Mouse (Mus musculus) left cerebral cortex, postnatal 36 days (tissue): ENCODE data around the gene Gdpgp1. TPM values are rescaled to one million over a fixed set of nuclear protein-coding genes. Genes with fewer than 3 reads are reported as not detected.
A peak's percentile ranks its signal among the peaks of the same experiment; 100 is the strongest.

ENCODE experiments used
- DNase-seq, 2 experiments: peaks; one replicate each; pipeline ENCODE4 v3.0.0; 2021 to 2022; ENCODE audit warnings: low spot score in 2 of 2, mixed read lengths in 1 of 2
- intact Hi-C: fragments of 180-260 bp; cut with DNase I; formaldehyde crosslinking; loops from one replicate; pipeline ENCODE4 v1.15.1; 2025
- total RNA-seq, 2 experiments: library from RNA; stranded (reverse); gene quantifications; 2 replicates each; pipeline ENCODE4 v1.2.3; 2021

The Gdpgp1 gene
- total RNA-seq, 2 experiments from 2014 or later, result 6.0 to 6.6 TPM

DNA sequence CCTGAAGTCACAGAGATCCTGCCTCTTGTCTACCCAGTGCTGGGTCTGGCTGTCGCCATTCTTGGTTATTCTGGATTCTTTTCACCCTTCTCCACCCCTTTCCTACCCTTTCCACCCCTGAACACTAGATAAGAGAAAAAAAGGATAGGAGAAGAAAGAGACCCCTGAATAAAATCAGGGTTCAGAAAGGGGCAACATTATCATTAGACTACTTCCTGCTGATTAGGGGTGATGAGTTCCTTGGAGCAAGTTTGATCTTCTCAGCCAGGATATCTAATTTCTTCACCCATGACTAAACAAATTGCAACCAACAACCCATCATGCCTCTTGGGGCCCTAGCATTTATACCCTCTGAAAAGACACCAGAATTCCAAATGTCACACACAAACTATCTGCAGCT, 35.1 kb downstream of the Gdpgp1 start:
- intact Hi-C loops, result no loop called here
- no peak for DNase-seq

DNA sequence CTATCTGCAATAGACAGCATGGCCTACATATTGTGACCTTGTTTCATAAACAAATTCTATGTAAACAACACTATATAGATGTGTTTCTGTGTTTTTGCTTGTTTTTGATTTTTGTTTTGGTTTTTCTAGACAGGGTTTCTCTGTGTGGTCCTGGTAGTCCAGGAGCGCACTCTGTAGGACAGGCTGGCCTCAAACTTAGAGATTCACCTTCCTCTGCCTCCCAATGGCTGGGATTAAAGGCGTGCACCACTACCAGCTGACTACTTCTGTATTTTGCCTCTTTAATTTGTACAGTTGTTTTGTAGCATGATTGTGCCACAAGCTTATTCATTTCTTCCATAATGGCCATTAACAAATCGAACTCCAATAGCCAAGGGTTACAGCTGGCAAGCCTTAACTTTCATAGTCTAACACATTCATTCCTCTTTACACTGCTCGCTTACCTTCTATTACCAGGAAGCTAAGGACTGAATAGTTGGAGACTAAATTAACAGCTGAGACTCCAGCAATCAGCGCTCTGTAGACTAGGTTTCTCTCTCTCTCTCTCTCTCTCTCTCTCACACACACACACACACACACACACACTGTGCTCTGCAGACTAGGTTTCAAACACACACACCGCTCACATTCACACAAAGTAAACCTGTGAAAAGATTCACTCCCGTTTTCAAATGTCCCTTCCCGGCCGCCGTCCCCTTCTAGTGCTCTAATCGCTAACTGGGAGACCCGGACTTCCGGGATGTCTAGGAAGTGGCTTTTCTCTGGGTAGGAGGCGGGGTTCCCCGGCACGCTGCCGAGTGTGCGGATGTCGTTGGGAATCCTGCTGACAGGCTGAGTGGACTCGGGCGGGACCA, 36.5 kb downstream of the Gdpgp1 start, which contains the start of gene Vps33b:
Gene Vps33b, plus strand, starts transcription at position 753 of the 854 bp plus-strand sequence.
- intact Hi-C loops, result no loop called here
- DNase-seq, result peak; percentile 94 to 97

DNA sequence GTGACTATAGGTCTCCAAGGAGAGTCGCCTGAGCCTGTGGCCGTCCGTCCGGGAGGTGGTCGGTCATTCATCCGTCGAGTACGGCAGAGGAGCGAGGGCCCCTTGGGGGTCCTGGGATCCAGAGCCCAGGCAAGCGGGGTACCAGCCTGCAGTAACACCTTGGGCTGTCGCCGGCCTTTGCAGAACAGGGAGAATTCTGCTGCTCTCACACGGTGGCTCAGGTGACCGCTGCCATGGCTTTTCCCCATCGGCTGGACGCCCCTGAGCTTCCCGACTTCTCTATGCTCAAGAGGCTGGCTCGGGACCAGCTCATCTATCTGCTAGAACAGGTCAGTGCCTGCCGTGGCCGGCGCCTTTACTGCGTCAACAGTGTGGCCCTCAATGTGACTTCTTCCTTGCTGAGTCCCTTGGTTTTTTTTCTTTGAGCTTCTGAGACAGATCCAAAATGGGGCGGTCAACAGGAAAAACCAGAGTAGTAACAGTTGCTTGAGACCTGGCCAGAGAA, 37.1 kb downstream of the Gdpgp1 start:
- intact Hi-C loops, result no loop called here
- DNase-seq, result no peak

DNA sequence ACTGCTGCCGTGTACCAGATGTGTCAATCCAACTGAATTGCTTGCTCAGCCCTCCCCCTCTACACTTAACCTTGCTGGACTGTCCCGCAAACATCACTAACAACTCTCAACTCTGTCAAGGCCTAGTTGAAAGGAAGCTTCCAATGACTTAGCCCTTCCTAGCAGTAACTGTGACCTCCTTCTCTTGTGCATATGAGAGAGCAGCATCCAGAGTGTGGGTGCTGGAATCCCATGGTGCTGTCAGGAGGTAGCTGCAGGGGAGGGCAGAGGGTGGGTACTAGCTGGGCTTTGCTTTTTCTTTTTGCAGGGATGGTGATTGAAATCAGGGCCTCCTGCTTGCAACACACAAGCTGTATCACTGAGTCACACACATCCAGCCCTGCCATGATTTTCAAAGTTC, 40.8 kb downstream of the Gdpgp1 start:
- no peak for DNase-seq
- intact Hi-C loops, result no loop called here

DNA sequence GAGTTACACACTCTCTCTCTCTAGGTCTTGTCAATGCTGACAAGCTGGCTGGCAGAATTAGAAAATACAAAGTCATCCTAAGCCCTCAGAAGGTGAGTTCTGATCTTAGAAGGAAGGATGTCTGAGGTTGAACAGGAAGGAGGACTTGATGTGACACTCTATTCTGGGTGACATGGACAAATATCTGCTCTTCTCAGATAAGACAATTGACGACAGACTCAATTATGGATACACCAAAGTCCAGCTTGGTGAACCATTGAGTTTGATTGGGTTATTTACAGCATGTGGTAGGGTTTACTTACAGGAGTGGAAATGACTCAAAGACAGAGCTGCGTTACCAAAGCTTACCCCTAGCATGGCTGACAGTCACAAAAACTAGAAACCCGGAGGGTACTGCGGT, 43.7 kb downstream of the Gdpgp1 start:
- DNase-seq, result no peak
- intact Hi-C loops, result no loop called here

DNA sequence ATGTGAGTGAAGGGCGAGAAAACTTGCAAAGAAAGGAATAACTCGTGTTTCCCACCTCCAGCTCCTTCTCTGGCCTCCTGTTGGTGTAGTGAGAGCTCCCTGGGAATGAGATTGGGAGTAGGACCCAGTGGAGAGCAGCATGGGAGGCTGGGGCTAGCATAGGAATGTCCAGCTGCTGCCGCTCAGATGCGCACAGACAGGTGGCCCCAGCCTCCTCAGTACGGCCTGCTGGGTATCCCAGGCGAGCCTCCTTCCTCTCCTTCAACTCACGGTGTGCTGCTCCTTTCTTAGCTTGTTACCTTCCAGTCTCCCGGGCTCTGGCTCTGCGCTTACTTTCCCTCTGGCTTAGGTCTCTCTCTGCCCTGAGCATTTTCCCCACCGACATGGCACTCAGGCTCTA, 47.4 kb downstream of the Gdpgp1 start:
- intact Hi-C loops, result no loop called here
- DNase-seq, result no peak

DNA sequence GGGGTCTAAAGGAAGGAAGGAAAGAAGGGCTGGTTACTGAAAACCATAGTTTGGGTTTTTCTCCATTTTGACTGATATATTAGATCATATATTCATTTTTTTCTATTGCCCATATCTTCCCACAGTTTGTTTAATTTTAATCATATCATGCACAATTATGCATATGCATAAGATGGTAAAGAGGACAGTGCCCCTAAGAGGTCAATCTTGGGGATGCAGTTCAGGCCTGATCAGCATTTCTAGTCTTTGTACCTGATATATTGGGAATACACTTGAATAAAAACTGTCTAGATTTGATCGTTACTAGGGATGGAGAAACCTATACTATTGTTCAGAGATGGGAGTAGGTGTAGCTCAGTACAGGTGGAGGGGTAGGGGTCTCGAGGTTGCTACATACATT, 48.3 kb downstream of the Gdpgp1 start:
- DNase-seq, result no peak
- intact Hi-C loops, result no loop called here

DNA sequence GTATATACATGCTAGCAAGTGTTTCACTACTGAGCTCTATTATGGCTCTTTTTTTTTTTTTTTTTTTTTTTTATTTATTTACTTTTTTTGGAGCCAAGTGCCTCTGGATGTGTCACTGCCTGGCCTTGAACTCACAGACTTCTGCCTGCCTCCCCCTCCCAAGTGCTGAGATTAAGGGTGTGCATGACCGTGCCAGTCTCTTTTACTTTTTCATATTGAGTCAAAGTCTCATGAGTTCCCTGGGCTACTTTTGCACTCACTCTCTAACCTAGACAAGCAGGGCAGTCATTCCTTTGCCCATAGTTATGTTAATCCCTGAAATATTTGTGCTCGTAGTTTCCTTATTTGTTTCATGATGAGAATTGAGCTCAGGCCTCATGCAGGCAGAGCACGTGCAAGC, 49.0 kb downstream of the Gdpgp1 start:
- intact Hi-C loops, result no loop called here
- DNase-seq, result no peak

DNA sequence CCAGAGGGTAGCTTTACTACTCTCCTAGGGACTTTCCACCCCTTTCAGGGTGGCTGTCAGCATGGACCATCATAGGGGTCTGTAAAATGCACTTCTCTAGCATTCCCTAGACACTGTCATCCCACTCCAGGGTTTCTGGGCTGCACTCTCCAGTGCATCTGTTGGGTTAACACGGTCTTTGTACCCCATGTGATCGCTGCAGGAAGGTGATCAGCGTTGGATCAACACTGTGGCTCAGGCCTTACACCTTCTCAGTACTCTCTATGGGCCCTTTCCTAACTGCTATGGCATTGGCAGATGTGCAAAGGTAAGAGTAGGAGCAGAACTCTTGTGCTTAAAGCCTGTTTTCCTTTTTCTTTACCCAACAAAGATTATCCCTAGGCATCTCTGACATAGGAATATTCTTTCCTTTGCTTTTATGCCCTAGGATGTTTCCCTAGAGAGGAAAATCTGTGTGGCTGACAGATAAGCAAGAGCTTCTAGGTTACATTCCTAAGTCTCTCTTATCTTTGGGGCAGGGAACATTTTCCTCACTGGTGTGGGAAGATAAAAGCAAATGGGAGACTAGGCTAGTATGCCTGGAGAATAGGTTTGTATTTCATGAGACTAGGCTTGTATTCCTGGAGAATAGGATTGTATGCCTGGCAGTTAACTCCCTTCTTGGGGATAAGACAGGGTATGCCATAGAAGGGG, 50.7 kb downstream of the Gdpgp1 start:
- no peak for DNase-seq
- intact Hi-C loops, result no loop called here

DNA sequence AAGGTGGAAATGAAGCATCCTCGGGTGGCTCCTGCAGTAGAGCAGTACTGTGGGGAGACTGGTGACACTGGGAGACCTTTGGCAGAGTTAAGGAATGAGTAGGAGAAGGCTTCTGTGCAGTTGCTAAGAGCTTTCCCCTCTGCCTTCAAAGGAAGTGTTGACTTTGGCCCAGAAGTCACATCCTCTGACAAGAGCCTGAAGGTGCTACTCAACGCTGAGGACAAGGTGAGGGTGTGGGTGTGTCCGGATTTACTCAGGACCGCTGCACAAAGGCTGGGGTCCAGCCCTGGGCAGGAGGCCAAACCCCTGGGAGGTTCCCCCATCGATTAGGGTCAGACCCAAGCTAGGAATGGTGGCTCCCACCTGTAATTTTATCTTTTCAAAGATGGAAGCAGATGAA, 51.7 kb downstream of the Gdpgp1 start:
- intact Hi-C loops, result no loop called here
- no peak for DNase-seq

DNA sequence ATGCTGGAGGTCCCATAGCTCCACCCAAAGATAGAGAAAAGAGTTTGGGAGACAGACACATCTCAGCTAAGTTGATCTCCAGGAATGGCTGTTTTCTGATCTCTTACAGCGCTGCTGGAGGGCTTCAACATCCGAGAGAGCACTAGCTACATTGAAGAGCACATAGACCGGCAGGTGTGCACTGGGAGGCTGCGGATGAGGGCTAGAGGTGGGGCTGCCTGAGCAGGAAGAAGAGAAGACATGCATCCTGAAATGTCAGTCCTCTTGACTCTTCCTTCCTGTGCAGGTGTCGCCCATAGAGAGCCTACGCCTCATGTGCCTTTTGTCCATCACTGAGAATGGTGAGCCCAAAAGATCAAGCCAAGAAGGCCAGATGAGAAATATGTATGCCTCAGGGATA, 53.1 kb downstream of the Gdpgp1 start:
- DNase-seq, result no peak
- intact Hi-C loops, result no loop called here

DNA sequence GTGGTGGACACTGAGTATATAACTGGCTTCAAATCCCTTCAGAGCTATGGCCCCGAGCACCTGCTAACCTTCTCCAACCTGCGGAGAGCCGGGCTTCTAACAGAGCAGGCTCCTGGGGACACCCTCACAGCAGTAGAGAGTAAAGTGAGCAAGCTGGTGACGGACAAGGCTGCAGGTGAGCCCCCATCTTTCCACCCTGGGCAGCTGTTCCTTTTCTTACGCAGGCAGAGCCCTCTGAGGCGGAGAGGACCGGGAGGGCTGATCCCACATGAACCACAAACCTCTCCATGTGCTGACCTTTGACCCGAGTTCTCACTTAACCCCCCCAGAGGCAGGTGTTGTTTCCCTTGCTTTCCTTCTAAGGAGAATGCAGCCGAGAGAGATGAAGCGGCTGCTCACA, 55.1 kb downstream of the Gdpgp1 start:
- no peak for DNase-seq
- intact Hi-C loops, result no loop called here

Other genes starting within 250 kb of the Gdpgp1 start
- gene Zfp710, start 208.1 kb upstream of the Gdpgp1 start, total RNA-seq, result 10 to 100 TPM; 18.4 to 20.2 TPM
- 10 to 100 TPM; 52.2 to 55.6 TPM for gene Idh2, start 117.5 kb upstream of the Gdpgp1 start, total RNA-seq
- gene Sema4b, start 46.0 kb upstream of the Gdpgp1 start, total RNA-seq, result 10 to 100 TPM; 16.9 to 19.1 TPM
- gene Cib1, start 52 bp upstream of the Gdpgp1 start, total RNA-seq, result 10 to 100 TPM; 21.7 to 21.8 TPM
- 1 to 10 TPM; 1.7 to 1.8 TPM for gene Ttll13, start 13.5 kb downstream of the Gdpgp1 start, total RNA-seq
- gene Ngrn, start 28.4 kb downstream of the Gdpgp1 start, total RNA-seq, result 10 to 100 TPM; 44.8 to 45.9 TPM
- 10 to 100 TPM; 19.0 to 25.3 TPM for gene Vps33b, start 36.8 kb downstream of the Gdpgp1 start, total RNA-seq
- gene Prc1, start 61.6 kb downstream of the Gdpgp1 start, total RNA-seq, result 1 to 10 TPM in 1 of 2 experiments, under 1 TPM in 1; 0.95 to 1.8 TPM
- gene Rccd1, start 91.6 kb downstream of the Gdpgp1 start, total RNA-seq, result 10 to 100 TPM; 13.1 to 17.1 TPM
- 10 to 100 TPM; 36.4 to 39.6 TPM for gene Unc45a, start 108.1 kb downstream of the Gdpgp1 start, total RNA-seq
- 10 to 100 TPM; 52.9 to 65.7 TPM for gene Hddc3, start 110.2 kb downstream of the Gdpgp1 start, total RNA-seq
- 100 to 1,000 TPM; 128 to 158 TPM for gene Man2a2, start 138.5 kb downstream of the Gdpgp1 start, total RNA-seq
- 1 to 10 TPM; 6.0 to 7.1 TPM for gene Fes, start 155.1 kb downstream of the Gdpgp1 start, total RNA-seq
- 10 to 100 TPM; 30.7 to 38.5 TPM for gene Furin, start 172.6 kb downstream of the Gdpgp1 start, total RNA-seq